Mouse (Mus musculus) hematopoietic stem cell, adult 5-6 weeks (primary cell): Measurements from ENCODE around the gene Pnma5. TPM values are rescaled to one million over a fixed set of nuclear protein-coding genes. Genes with fewer than 3 reads are reported as not detected.
A peak's percentile ranks its signal among the peaks of the same experiment; 100 is the strongest.
"Not testable (repeated sequence)": the region's sequence is repeated elsewhere in the genome, so short reads cannot be mapped to it uniquely, and the experiment has no call there.

Experiments
- ATAC-seq, 2 experiments: fragments of 125-278 bp in 1 of 2; replicated peaks in 1 of 2; 2 replicates each; pipeline ENCODE4 v1.8.0; 2016 to 2017; ENCODE audit warnings: inconsistent platforms in 2 of 2, mild to moderate bottlenecking in 2 of 2, moderate number of reproducible peaks in 2 of 2, low read depth in 1 of 2, moderate TSS enrichment in 1 of 2; ENCODE audit not compliant: low FRiP score in 2 of 2, poor library complexity in 2 of 2, severe bottlenecking in 2 of 2, insufficient read depth in 1 of 2, low TSS enrichment in 1 of 2
- total RNA-seq: library from RNA; stranded (forward); fragments of 172-1452, 232-1000 nt; gene quantifications from 2 replicates; pipeline ENCODE4 v1.2.3, GENCODE M21; 2017

Pnma5 gene
- total RNA-seq: not detected in 2 replicates

DNA sequence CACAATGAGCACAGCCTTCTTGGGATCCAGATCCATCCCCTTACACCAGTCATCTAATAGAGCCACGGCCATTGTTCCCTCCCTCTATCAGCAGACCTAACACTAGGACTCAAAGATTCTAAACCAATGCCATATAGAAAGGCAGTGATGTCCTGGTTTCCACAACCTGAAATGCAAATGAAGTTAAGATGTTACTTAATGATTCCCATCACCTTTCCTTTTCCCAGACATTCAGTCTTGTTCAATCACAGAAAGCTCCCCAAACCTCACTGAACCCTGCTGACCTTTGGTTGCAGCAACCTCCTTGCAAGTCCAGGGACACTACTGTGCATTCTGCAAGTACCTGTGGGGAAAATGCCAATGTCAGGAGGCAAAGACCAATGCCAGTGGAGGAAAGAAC, at the start of gene Pnma5:
TSS of gene Pnma5 (minus strand) at position 101 of the 400 bp plus-strand sequence.
- ATAC-seq: no peak

DNA sequence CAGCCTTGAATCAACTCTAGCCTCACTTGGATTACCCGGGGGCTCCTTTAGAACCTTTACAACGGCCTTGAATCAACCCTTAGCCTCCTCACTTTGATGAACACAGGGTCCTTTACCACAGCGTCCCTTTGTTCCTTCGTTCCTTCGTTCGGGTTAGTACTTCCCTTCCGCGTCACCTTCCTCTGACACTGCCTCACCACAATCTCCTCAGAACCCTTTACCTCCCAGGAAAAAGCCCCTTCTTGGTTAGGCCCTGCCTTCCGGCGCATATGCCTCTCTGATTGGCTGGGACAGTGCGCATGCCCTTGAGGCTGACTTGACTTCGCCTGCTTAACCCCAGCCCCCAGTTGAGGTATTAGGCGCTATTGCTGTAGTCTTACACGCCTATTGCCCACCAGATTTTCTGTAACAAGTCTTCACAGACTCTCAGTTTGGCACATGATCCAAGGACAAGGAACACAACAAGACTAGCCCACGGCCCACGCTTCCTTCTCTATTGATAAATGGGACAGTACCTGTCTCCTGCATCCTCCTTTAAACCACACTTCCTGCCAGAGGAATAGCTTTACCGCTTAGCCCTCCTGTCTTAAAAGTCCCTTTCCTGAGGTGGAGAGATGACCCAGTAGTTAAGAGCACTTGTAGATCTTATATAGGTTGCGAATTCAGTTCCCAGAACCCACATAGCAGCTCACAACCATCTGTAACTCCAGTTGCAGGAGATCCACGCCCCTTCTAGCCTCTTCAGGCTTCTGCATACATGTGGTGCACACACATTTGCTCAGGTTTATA, 45.6 kb upstream of the Pnma5 start, which contains the start of gene Xlr4a:
TSS of gene Xlr4a (minus strand) at position 212 of the 789 bp plus-strand sequence.
- ATAC-seq: 0 out of 4 replicates have a peak, but pooled peaks of 1 of the 2 experiments have one; percentile 32

DNA sequence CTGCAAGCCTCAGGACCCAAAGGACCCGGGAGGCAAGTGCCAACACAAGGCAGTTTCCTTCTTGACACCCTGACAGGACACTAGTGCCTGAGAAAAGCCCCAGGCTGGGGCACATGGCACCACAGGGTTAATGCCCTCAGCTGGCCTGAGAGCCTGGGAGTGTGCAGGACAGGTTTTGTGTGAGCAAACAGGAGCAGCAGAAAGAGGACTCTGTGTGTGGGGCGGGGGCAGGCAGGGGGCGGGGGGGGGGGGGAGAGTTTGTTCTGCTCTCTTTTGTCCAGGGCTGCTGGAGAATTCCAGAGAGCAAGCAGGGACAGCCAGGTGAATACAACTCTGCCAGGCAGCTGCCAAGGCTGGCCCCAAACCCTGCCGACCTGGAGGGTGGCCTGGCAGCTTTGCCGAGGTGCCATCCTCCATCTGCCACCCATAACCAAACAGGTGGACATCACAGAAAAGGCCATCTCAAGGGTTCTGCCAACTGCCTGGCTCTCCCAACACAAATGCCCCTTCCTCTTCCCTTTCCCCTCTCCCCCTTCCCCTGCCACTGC, 29.9 kb upstream of the Pnma5 start:
- not testable (repeated sequence) for ATAC-seq

DNA sequence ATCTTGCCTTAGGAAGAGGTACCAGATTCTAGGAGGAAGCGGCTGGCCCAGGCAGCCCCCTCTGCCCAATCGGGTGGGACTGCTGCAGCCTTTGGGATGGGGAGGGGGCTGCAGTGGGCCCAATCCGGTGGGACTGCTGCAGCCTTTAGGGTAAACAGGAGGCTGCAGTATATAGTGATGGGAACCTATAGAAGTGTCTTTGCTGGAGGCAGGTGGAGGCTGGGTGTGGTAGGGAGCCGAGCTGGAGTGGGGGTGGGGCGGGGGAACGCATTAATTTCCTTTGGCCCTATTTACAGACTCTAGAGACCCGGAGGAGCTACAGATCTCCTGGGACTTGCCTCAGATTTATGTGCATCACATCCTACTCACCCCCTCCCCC, 27.5 kb upstream of the Pnma5 start, which contains the start of gene Pnma3:
TSS of gene Pnma3 (plus strand) at position 373 of the 379 bp plus-strand sequence.
- ATAC-seq: no peak

DNA sequence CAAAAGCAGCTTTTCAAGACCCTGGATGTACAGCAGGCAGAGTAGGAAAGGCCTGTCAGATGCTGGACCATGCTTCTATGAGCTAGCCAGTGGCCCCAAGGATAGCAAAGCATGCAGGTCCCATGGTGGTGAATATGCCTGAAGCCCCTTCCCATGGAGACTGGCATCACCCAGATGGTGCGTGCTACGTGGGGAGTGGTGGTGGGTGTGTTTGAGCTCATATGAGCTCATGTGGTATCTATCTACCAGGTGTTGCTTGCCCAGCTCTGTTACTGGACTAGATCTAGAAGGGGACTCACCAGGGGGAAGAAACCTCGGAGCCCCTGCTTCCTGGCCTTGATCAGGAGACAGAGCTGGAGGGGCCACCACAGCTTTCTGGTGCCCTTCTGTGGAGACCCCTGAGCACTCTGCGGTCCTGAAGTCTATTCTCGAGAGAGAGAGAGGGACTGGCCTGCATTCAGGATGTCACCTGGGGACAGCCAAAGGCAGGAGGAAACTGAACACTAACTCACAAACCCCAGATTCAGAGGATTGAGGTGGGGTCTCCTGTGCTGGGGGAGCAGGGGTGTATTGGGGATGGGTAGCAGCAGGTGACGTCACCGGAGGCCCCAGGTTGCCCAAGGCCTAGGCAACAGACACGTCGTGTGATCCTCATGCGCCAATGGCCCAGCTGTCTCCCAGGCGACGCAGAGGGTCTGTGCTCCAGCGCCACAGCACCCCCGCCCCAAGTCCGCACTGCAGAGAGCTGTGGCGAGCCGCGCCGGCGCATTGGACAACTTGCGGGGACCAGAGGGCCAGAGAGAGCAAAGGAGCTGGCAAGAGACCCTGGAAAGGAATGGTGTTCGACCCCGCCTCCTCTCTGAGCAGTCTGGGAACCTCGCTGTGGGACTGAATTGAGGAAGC, 26.9 kb upstream of the Pnma5 start:
- no peak for ATAC-seq

DNA sequence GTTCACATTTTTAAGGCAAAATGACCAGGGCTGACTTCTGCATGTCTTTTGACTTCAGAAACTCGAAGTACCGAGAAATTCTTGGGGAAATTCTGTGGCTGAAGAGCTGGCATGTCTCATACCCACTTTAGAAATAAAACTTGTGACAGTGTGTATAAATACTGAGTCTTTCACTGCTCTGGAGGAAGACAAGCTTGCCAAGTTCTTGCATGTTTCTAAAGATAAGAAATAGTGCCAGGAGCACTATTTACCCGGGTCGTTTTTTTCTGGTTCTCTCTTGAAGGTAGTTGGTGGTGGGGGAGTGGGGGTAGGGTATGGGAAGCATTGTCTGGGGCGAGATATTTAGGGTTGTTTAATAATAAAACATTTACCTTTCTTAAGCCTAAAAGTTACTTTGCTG, 25.4 kb upstream of the Pnma5 start:
- ATAC-seq: peak; percentile 60 to 78

DNA sequence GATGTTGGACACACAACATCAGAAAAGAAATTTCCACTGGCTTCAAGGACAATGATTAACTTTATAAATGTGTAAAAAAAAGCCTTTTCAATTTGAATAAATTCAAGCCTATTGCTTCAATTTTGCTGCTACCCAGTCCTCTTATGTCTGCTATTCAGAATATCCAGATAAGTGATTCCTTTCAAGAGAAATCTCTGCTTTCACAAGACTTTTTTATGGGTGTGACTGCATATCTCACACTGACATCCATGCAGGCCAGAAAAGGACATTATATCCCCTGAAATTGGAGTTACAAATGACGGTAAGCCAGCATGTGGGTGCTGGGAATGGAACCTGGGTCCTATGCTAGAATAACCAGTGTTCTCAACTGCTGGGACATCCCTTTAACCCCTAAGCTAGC, 24.6 kb upstream of the Pnma5 start:
- no peak for ATAC-seq

DNA sequence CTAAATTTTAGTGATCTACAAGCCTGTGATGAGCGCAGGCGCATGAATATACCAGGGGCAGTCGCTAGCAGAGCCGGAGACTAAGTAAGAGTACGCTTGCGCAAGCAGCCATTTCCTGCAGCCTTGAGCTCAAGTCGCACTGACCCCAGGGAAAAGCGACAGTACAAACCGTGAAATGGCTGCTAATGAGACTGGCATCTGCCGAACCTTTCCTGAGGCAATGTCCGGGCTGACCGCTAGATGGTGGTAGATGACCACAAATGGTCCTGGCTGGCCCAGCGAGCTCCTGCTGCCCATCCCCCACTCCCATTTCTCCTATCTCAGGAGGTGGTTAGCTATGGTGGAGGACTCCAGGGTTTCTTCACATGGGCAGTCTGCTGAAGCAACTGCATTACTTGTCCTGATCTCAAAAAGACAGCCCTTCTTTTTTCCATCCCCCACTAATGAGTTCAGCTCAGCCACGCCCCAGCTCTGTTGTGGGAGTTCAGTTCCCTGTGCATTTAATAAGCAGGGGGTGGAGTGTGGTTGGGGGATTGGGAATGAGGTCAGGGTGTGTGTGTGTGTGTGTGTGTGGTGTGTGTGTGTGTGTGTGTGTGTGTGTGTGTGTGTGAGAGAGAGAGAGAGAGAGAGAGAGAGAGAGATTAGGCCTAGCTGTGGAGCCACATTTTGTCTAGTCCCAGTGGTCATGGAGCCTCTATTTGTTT, 17.1 kb upstream of the Pnma5 start:
- ATAC-seq: peak; percentile 94 to 99

DNA sequence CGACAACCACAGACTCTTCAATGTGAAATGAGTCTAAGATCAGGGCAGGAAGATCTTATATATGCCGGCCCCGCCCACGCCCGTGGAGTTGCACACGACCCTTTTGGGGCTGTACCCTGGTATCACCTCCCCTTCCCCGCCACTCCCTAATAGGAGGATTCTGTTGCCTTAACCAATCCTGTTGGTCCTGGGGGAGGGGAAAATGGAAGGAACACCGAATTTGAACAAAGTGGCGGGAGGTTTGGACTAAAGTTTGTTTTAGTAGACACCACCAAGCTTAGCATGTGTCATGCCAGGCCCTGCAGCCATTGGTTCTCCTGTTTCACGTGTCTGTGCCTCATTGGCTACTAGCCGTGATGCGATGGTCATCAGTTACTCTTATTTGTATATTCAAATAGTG, 2.8 kb upstream of the Pnma5 start:
- ATAC-seq: no peak

DNA sequence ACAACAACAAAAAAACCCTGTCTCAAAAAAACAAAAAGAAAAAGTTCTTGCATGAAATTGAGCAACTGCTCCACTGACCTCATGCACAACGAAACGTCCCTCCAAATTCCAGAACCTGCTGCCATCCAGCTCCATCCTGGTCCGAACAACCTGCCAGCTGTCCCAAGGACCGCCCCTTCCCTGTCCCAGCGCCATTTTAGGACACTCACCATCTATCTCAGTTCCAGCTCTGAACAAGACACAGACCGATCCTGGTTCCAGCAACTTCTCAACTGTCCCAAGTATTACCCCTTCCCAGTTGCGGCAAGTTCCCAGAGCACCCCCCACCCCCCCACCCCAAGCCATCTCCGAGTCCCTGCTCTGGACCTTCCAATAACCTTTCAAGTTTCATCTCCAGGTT, 1.9 kb upstream of the Pnma5 start:
- no peak for ATAC-seq

DNA sequence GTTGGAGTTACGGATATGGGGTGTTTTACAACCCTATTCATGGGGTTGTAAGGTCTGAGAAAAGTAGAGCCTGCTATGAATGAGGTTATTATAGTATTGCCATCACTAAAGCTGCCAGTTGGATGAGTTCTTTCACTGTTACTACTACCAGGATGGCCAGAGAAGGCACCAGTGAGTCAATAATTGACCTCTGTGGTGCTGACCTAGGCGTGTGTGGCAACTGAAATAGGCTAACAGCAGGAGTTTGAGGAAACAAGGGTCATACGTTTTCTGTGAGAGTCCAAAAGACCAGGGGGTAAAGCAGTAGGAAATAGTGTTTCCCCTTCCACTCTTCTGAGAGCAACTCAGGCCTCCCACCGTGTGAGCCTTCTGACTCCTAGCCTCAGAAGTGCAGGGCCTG, 24.1 kb downstream of the Pnma5 start:
- ATAC-seq: no peak

DNA sequence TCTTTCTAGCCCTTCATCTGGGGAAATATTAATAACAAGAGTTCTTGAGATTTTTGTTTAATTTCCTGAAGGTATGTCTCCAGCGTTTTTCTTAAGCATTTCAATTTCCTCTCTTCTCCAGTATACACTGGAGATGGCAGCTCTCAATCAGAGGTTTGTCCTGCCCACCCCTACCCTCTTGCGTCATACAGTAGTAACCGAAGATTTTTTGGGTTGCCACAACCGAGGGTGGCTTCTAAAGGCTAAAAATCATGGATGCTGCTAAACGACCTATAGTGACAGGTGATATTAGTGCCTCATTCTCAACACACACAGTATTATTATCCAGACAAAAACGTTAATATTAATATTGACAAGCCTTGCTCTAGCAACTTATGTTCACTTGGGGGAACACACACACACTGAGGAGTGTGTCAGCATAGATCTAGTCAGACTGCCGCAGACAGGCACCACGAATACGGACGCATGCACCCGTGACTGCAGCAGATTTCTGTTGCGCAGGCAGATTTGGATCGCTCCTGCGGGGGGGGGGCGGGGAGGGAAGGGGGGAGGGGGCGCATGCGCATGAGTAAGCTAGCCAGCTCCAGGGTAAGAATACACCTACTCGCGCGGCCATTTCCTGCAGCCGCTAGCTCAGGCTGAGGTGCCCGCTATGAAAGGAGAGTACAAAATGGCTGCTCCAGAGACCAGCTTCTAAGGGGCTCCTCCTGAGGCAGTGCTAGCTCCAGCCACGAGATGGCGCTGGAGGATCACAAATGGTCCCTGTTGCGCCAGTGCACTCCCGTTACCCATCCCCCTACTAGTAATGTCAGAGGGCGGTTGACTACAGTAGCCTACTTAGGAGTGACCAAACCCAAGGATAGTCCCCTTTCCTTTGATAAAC, 29.1 kb downstream of the Pnma5 start:
- peak; percentile 98 to 99 for ATAC-seq

DNA sequence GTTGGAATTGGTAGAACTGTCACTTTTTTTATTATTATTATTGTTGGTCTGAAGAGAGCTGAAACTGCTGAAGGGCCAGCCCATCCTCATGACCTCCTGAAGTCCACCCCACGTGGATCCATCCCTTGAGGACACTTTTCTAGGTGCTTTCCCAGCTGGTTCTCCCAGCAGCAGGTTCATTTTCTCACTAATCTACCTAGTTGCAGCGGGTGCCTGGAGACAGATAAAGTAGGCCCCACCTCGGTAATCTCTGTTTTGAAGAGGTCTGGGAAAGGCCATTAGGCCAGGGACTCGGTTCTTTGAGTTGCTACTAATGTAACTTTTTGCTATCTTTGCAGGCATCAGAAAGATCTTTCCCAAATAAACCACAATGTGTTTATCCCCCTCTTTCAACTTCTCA, 31.2 kb downstream of the Pnma5 start:
- no peak for ATAC-seq

DNA sequence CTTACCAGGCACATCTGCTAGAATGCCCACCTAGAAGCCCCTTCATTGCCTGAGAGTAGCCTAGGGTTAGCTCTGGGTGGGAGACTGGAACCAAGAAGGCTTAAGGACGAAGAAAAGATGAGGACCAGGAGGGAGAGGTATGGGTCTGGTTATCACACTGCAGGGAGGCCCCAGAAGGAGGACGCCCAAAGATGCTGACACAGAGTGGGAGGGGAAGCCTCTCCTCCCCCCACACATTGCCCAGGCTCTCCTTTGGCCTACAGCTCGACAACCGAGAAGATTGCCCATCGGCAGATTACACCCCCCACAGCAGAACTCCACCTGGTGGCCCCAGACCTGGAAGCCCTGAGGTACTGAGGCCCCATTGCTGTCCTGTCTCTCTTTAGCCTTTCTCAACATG, 33.8 kb downstream of the Pnma5 start:
- ATAC-seq: no peak

DNA sequence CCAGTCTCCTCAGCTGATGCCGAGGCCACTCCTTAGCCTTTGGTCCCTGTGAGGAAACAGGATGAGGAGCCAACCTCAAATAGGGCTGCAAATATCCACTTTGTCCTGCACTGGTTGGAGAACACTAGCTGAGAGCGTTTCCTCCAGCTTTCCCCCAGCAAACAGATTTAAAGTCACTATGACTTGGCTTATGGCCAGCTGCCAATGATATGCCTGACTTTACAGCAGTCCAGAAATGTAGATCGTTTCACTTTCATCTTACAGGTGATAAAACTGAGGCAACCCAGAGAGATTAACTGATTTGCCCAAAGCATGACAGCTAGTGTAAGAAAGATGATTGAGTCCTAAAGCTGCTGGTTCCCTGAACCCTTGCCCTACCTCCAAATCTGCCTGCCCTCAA, 41.4 kb downstream of the Pnma5 start:
- no peak for ATAC-seq

DNA sequence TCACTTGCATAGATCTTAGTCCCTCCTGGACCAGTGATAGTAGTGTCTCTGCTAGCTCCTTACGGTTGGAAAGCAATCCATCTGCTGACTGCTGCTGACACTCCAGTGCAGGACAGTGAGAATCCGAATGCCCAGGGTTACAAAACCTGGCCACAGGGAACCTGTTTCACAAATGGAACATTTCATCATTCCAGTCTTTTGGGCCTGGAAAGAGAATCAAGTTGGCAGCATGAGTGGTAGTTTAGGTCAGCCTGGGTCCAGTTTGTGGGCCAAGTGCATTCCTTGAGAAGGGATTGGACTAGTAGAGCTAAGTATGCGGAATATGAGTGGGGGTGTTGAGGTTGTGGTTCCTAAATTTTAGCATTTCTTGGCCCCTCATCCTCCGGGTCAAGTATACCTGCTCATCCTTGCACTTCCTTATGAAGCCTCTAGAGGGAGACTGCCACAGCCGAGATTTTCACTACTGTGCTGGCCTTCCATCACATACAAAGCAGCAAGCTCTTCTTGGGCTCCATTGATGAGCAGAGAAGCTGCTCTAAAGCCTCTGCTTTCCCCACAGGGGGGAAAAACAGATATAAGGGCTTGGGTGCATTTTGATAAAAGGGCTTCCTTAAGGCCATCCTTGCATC, 44.5 kb downstream of the Pnma5 start:
- ATAC-seq: peak in 1 of 2 experiments; percentile 42; a peak in 1 of 4 replicates
